Mouse (Mus musculus): Measurements from ENCODE around the gene Far2. TPM values are rescaled to one million over a fixed set of nuclear protein-coding genes. Genes with fewer than 3 reads are reported as not detected.

Gene Far2
- total RNA-seq, 2 experiments from 2014 or later = 18.1 to 19.7 TPM

DNA sequence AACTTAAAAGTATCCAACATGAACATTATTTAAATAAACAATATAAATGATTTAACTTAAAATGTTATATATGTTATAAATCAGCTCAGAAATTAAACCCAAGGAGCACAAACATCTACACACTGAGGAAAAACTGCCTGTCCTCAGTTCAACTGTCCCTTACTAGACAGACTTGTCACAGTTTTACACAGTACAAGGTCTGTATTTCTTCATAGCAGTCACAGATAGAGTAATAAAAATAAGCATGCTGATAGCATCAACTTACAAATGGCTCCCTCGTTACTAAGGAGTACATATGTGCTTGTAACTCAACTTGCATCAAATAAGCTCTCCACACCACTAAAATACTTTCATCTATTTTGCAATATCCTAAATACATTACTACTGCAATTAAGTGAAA, 158.1 kb downstream of the Far2 start:
- Histone ChIP-seq H3K4me3 (no peak overlapping the region), H3K27ac (no peak overlapping the region)
- no peak for TF ChIP-seq CTCF (IDR thresholded peaks at IDR 0.05)
- DNase-seq (ENCODE audit: extremely low spot score in 1 of 2, low spot score in 2 of 2) = no peak
- intact Hi-C loops (cut with DNase I) = no loop called here

- intact Hi-C loops (cut with DNase I) = no loop called here
Observed at GRCm38 (mm10) chr6:148207522-148207921, 160.5 kb downstream of the Far2 start.

DNA sequence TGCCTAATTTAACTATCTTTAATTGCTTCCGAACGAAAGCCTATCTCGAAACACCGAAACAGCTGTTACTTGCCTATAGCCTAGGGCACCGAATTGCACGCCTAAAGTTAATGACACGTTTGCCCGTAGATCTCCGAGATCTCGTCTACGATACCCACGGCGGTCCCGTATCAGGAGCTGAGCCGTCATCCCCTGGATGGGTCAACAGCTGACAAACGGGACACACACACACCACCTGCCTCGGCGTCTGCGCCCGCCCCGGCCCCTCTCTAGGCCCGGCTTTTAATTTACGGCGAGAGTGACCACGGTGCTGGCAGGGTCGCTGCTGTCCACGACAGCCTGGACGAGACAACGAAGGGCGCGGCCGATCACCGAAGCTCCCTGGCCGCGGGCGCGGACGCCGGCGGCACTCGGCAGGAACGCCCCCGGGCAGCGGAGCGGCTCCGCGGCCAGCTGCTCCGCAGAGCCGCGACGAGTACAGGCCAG, 164.4 kb downstream of the Far2 start:
- Histone ChIP-seq H3K4me3 (peak overlapping the region; percentile 82), H3K27ac (peak overlapping the region; percentile 89)
- intact Hi-C loops (cut with DNase I) = no loop called here
- no peak for TF ChIP-seq CTCF (IDR thresholded peaks at IDR 0.05)
- DNase-seq (ENCODE audit: extremely low spot score in 1 of 2, low spot score in 2 of 2) = no peak

More at GRCm38 (mm10) chr6:148207522-148207921, 160.5 kb downstream of the Far2 start:
- no peak for DNase-seq (ENCODE audit: extremely low spot score in 1 of 2, low spot score in 2 of 2)
- Histone ChIP-seq H3K27ac (no peak overlapping the region), H3K4me3 (no peak overlapping the region)
- TF ChIP-seq CTCF (IDR thresholded peaks at IDR 0.05) = no peak

DNA sequence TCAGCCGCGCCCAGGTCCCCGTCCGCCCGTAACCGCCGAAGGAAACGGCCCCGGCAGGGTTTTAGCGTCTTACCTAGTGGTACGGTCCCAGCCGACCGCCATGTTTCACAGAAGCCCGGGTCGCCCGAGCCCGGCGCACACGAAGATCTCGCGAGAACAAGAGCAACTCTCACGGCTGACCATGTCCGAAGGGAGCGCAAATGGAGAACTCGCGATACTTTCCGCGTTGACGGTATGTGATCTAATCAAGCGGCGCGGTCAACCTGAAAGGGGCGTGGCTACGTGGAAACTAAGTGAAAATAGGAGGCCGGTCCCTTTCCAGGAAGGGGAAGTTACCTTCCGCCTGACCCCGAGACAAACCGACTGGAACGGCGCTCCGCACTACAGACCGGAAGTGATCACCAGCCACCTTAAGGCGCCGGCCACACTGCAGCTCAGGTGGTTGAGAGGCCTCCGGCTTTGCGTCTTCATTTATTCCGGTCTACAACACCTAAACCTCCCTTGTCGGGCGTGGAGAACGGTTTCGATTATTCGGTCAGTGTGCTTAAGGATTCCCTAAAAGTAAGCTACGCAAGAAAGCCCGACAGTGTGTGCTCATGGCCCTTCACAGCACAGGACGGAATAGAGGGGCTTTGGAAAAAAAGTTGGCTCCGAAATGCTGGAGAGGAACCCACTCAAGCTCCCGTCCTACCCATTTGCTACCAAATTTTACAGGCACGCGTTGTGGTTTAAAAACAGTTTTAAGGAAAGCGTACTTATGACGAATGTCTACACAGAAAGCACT, 165.0 kb downstream of the Far2 start, which contains the start of gene Ergic2:
TSS of gene Ergic2 (minus strand) at position 478 of the 784 bp plus-strand sequence.
- DNase-seq (ENCODE audit: extremely low spot score in 1 of 2, low spot score in 2 of 2) = peak; percentile 95 to 98
- intact Hi-C loops (cut with DNase I) = loop anchor here (1.0 to 2.0 kb wide), 2 partner anchors 231 to 619 kb away; partner anchors contain the start of gene Ipo8
- peak within 1 kb of the TSS; percentile 82 for H3K4me3 ChIP-seq
- peak within 1 kb of the TSS; percentile 94 for H3K27ac ChIP-seq
- no peak for TF ChIP-seq CTCF (IDR thresholded peaks at IDR 0.05)

- intact Hi-C loops (cut with DNase I) = loop anchor here (5.0 kb wide), 1 partner anchor 698 kb away; no protein-coding TSS in a partner anchor
- peak; percentile 78 for TF ChIP-seq CTCF (IDR thresholded peaks at IDR 0.05)
- Histone ChIP-seq H3K27ac (peak overlapping the region; percentile 42; the same call in 1 of the 2 replicates), H3K4me3 (no peak overlapping the region)
- DNase-seq (ENCODE audit: extremely low spot score in 1 of 2, low spot score in 2 of 2) = peak; percentile 37 to 51
Observed at GRCm38 (mm10) chr6:148214765-148215164, 167.7 kb downstream of the Far2 start.

DNA sequence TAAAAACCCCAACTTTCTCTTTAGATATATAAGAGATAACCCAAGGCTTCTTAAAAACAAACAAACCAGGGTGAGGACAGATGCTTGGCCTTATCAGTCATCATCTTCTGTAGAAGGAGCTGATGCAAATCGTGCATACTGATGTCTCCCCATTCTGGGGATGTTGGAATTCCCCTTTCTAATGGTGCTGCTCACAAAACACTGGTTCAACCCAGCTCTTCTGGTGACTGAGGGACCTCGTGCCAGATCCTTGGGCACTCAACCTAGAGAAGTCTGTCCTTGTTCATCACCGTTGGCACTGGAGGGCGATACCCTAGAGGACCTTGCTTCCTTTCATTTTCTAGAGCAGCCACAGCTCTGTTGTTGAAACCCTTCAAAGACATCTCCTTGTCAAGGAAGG, 169.7 kb downstream of the Far2 start:
- intact Hi-C loops (cut with DNase I) = loop anchor here (5.0 kb wide), 1 partner anchor 696 kb away; no protein-coding TSS in a partner anchor
- no peak for TF ChIP-seq CTCF (IDR thresholded peaks at IDR 0.05)
- Histone ChIP-seq H3K4me3 (no peak overlapping the region), H3K27ac (no peak overlapping the region)
- DNase-seq (ENCODE audit: extremely low spot score in 1 of 2, low spot score in 2 of 2) = no peak

DNA sequence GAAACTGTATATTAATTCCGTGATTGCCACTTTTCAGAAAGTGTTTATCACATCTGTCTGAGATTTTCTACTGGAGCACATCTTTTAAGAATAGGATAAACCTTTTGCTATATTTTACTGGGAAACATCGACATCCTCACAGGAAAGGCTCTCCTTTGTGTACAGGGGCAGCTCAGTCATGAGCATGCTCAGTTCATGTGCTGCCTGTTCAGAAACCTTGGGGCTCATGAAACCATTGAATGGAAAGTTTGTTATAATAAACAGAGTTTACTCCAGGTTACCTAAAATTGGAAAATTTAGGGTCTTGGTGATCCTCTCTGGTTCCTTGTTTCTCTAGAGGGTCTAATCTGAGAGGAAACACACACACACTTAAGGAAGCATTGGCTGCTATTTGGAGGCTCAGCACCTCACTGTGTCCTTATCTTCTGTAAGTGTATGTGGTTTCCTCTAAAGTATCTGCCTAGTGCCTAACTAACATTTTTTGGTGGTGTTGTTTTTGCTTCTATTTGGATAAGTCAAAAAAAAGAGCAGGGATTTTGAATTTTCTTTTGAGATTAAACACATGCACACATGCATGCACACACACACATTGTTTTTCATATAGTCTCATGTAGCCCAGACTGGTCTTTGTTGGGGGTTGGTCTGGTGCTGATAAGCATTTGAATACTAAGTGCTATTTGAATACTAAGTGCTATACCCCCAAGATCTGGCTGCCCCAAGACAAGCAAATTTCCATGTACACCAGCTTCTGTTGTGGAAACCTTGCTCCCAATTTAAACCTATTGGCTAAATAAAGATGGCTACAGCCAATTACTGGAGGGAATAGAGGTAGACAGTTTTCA, 171.4 kb downstream of the Far2 start:
- intact Hi-C loops (cut with DNase I) = loop anchor here (5.0 kb wide), 1 partner anchor 694 kb away; no protein-coding TSS in a partner anchor
- TF ChIP-seq CTCF (IDR thresholded peaks at IDR 0.05) = no peak
- DNase-seq (ENCODE audit: extremely low spot score in 1 of 2, low spot score in 2 of 2) = no peak
- Histone ChIP-seq H3K4me3 (no peak overlapping the region), H3K27ac (no peak overlapping the region)

- no peak for DNase-seq (ENCODE audit: extremely low spot score in 1 of 2, low spot score in 2 of 2)
- Histone ChIP-seq H3K4me3 (no peak overlapping the region), H3K27ac (no peak overlapping the region)
- no peak for TF ChIP-seq CTCF (IDR thresholded peaks at IDR 0.05)
- intact Hi-C loops (cut with DNase I) = no loop called here
Observed at GRCm38 (mm10) chr6:148222686-148223085, 175.6 kb downstream of the Far2 start.

DNA sequence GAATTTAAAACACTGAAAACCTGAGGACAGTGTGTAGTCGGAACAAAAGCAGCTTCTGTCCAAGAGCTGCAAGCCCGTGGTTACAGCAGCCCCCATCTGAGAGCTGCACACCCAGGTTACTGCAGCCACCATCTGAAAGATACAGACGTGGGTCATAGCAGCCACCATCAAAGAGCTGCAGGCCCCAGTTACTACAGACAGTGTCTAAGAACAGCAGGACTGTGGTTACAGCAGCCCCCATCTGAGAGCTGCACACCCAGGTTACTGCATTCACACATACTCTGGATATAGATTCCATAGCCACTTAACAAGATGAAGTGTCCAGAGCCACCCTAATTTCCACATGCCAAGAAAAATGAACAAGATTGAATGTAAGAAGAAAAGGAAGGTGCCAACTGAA, 180.5 kb downstream of the Far2 start:
- intact Hi-C loops (cut with DNase I) = no loop called here
- DNase-seq (ENCODE audit: extremely low spot score in 1 of 2, low spot score in 2 of 2) = no peak
- TF ChIP-seq CTCF (IDR thresholded peaks at IDR 0.05) = no peak
- H3K4me3 ChIP-seq = no peak overlapping the region
- no peak overlapping the region for H3K27ac ChIP-seq

Other genes starting within 250 kb of the Far2 start
- 10 to 100 TPM; 72.1 to 81.3 TPM for gene Ergic2, start 165.1 kb downstream of the Far2 start, total RNA-seq (2021)

All from left cerebral cortex, adult 2 months (tissue).